Mouse (Mus musculus) adrenal gland, postnatal 36 days (tissue): ENCODE results near the gene Mtfp1. TPM values are rescaled to one million over a fixed set of nuclear protein-coding genes. Genes with fewer than 3 reads are reported as not detected.
"Not testable (repeated sequence)": the region's sequence is repeated elsewhere in the genome, so short reads cannot be mapped to it uniquely, and the experiment has no call there.

ENCODE experiments used
- DNase-seq, 2 experiments: peaks; one replicate each; pipeline ENCODE4 v3.0.0; 2021; ENCODE audit warnings: mixed read lengths in 1 of 2
- long read RNA-seq, 2 experiments: library from polyadenylated mRNA; stranded (forward); transcript quantifications; one replicate each; pipeline ENCODE4 v2.0.0; 2021; ENCODE audit warnings: borderline sequencing depth in 2 of 2
- total RNA-seq, 2 experiments: library from RNA; stranded (reverse); gene quantifications; 2 replicates each; pipeline ENCODE4 v1.2.3; 2021

Mtfp1 gene
- total RNA-seq = 10 to 100 TPM; 22.2 to 22.3 TPM
- long read RNA-seq, experiment 1, transcript Mtfp1-201 (4 exons, 1,411 nt) = major isoform, 49 of 59 reads
- long read RNA-seq, experiment 1, partial matches to known transcripts = 2 of 59 reads
- long read RNA-seq, experiment 1, other reads (novel, unspliced or antisense) = 8 of 59 reads
- long read RNA-seq, experiment 2, transcript Mtfp1-201 (4 exons, 1,411 nt) = major isoform, 20 of 22 reads
- long read RNA-seq, experiment 2, partial matches to known transcripts = 1 of 22 reads
- long read RNA-seq, experiment 2, other reads (novel, unspliced or antisense) = 1 of 22 reads

GRCm38 (mm10) chr11:4095171-4096053 lies at the start of gene Mtfp1:
TSS of gene Mtfp1 (minus strand) at chr11:4095445.
- DNase-seq = peak; percentile 71 to 72

- DNase-seq = no peak
Observed at GRCm38 (mm10) chr11:4143281-4144062, 48.2 kb upstream of the Mtfp1 start.

DNA sequence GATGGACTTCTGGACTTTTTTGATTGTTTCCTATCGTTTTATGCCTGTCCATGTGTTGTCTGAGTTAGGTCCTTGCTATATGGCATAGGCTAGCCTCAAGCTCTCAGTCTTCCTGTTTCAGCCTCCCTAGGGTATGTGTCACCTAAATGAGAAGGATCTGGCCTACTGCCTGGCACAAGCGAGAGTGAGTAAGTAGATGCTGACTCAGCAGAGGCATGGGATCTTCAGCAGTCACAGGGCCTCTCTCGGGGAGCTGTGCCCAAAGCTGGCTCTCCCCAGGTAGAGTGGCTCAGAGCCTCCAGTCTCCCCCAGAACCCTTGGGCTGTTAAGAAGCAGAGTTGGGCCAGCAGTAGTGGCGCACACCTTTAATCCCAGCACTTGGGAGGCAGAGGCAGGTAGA lies 47.1 kb upstream of the Mtfp1 start:
- DNase-seq = no peak

- no peak for DNase-seq
Observed at GRCm38 (mm10) chr11:4141505-4141904, 46.3 kb upstream of the Mtfp1 start.

DNA sequence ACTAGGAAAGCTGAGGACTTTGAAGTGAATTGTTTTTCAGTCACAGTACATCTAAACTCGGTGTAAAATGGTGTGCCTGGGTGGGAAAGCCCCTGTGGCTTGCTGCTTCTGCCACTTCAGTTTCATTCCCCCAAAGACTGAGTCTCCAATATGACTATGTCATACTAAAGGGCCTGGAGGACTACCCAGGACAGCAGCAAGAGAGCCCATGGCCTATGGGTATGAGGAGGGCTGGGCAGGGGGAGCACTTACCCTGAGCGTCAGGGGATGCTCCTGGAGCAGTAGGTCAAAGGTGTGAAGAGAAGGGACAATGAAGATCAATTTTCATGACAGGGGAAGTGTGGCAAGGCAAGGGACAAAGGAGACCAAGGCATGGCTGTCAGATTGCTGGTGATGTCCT lies 43.7 kb upstream of the Mtfp1 start:
- no peak for DNase-seq

DNA sequence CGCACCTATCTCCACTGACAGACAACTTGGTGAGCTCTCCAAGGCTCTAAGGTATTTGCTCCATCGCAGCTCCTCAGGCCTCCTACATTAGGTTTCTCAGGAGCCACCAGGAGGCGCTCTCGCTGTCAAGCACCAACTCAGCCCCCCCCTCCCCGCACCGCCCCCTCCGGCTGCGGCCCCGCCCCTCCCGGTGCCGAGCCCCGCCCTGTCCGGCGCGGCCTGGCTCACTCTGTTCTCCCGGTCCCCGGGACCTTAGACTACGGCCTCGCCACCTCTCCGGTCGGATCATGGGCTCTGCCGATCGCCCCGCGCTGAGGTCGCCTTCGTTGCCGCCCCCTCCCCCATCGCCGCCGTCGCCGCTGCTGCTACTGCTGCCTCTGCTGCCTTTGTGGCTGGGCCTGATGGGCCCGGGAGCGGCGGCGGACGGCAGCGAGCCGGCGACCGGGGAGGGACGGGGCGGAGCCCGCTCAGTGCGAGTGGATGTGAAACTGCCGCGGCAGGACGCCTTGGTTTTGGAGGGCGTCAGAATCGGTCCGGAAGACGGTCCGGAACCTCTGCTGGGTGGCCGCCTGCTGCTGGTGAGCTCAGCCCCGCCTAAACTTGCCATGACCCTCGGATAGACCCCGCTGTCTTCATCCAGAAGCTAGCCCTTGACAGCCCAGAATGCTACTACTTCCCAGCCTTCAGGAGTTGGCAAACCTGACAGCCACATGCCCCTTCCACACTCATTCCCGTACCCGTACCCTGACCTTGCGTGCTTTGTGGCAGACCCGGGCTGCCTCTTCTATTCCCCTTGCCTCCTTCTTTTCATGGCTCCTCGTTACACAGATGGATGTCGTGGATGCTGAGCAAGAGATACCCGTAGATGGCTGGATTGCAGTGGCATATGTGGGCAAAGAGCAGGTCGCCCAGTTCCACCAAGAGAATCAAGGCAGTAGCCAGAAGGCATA lies 40.0 kb upstream of the Mtfp1 start, which contains the start of gene Rnf215:
Gene Rnf215, plus strand, starts transcription at position 217 of the 950 bp plus-strand sequence.
- peak; percentile 91 to 96 for DNase-seq

GRCm38 (mm10) chr11:4134400-4134799 lies 39.2 kb upstream of the Mtfp1 start:
- no peak for DNase-seq

DNA sequence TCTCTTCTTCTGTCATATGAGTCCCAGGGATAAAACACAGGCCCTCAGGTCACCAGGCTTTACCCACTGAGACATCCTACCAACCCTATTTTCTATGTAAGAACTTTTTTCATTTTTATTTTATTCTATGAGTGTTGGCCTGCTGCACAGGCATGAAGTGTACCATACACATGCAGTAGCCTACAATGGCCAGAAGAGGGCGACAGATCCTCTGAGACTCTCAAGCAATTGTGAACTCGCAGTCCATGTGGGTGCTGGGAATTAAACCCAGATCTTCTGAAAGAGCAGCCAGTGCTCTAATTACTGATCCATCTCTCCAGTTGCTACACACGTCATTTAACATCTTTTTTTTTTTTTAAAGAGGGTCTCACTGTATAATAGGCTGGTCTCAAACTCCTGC lies 38.2 kb upstream of the Mtfp1 start:
- DNase-seq = peak in 1 of 2 experiments; percentile 15

GRCm38 (mm10) chr11:4128461-4128860 lies 33.2 kb upstream of the Mtfp1 start:
- DNase-seq = not testable (repeated sequence)

DNA sequence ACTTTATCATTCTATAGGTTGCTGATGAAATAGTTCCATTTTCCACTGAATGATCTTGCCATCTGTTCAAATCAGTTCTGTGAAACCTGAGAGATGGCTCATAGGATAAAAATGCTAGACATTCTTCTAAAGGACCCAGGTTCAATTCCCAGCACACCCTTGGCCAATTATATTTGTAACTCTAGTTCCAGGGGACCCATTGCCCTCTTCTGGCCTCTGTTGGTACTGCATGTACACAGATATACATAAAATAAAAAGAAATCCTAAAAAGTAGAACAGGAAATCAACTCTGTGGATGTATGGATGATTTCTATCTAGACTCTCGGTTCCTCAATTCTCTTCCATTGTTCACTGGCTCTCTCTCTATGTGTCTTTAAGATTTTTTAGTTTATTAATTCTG lies 31.8 kb upstream of the Mtfp1 start:
- no peak for DNase-seq

GRCm38 (mm10) chr11:4123922-4124321 lies 28.7 kb upstream of the Mtfp1 start:
- peak; percentile 45 to 65 for DNase-seq

DNA sequence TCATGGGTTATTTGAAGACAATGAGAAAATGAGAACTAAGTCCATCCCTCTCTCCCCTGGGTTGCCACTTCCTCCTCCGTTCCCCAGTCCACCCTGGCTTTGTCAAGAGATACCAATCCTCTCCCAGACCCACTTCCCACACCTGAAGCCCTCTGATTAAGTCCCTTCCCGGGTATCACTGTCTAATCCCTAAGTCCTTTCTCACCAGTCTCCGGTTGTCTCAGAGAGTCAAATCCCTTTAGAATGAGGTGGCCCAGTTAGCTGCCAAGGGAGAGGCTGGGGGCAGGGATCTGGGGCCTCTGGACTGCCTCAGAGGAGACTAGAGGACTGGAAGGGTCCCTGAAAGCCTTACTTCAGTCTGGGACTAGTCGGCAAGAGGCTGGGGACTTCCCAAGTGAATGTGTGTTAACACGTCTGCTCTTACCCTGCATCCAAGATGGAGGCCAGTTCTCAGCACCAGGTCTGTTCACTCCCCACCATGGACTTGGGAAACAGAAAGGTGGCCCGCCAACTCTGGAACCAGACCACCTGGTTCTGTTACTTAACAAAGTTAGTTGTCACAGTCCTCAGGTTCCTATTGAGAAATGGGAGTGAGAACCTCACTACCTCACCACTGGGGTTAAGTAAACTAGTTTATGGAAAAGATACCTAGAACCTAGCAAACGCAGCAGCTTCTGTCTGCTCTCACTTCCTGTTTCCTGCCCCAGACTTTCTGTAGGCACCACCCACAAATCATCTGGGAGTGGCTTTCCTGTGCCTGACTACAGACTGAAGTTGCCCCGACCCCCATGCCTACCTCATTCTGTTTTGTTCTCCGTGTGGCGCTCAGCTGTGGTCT lies 27.7 kb upstream of the Mtfp1 start, which contains the start of gene Sec14l2:
Gene Sec14l2, minus strand, starts transcription at position 674 of the 838 bp plus-strand sequence.
- DNase-seq = no peak

- DNase-seq = no peak
Observed at GRCm38 (mm10) chr11:4122226-4122625, 27.0 kb upstream of the Mtfp1 start.

DNA sequence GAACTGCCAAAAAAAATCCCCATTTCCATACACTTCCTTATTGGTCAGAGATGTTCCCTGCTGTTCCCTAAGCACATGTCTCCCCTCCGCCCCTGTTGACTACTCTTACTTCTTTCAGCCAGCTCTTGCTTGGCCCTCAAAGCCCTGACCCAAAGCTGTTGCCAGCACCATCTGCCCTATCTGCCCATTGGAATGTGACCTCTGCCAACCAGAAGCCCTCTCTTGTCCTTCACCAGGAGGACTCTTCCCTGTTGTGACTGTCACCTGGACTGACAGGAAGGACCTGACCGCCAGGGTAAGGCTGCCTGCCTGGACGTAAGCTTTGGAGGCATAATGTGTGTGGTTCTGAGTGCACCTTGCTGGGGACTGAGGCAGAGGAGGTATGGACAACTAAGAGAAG lies 26.4 kb upstream of the Mtfp1 start:
- DNase-seq = no peak

DNA sequence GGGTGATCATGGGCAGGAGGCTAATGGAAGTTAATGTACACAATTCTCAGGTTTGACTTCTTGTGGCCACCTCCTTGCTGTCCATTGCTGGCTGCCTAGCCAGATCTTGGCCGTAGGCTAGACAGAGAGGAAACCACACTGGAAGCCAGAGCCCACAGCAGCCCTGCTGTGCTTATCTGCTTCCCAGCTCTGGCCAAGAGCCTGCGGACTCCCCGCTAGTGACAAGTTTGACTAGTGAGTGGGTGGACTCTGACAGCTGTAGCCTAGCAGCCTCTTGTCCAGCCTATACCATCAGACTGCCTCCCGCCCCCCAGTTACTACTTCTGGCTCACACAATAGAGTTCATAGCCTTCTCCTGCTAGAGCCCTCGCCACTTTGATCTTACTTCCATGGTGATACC lies 24.4 kb upstream of the Mtfp1 start:
- DNase-seq = no peak

DNA sequence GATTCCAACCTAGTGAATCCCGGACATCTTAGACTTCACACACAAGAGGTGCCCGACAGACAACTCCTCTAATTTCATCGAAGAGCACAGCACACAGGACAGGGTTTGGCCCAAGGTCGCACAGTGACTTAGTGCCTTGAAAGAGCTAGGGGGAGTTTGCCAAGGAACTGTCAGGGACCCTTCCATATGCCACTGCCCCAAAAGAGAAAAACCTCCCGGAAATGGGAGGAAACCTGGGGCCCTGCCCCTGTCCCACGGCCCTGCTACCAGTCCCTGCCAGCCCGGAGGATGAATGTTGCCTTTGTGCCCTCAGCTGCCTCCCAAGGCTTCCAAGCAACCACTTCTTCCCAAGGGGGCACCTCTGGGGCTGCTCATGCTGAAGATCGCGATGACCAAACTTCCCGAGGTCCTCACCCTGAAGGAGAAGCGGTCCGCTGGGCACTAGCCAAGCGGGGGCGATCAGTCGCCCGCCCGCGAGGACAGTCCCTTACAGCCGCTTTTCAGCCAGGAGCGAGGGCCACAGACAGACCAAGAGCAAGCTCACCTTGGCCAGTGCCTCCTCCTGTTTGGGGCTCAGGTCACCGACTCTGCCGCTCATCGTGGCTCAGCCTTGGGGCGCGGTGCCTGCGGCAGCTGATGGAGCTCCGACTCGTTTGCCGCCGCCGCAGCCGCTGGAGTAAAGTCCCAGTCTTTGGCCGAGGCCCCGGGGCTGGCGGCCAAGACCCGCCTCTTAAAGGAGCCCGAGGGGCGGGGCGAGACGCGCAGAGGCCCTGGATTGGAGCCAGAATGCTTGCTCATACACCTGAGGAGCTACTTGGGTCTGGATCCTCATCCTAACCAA lies 23.1 kb upstream of the Mtfp1 start:
- DNase-seq = peak; percentile 61 to 77

GRCm38 (mm10) chr11:4117372-4118071 lies 22.3 kb upstream of the Mtfp1 start:
- no peak for DNase-seq

GRCm38 (mm10) chr11:4116458-4117141 lies 21.4 kb upstream of the Mtfp1 start:
- no peak for DNase-seq
